27 mouse cellular contexts compared by ENCODE assay signal in genomic region chr11:109922236-109922635, GRCm38 (mm10).
A peak's percentile ranks its signal among the peaks of the same experiment; 100 is the strongest.
DNase-seq lines count a peak whose midpoint lies in the region; ATAC-seq and TF ChIP-seq lines count a peak whose summit lies in the region.
"Had no signal": no experiment of that assay in that cellular context is flagged by ENCODE, and none has a peak within 500 bp of the region (broad histone marks: within the 10 kb centered on the region; RNA-seq: fewer than 3 reads in every experiment).

No protein-coding gene starts in this region.

- H3K4me1 ChIP-seq in embryonic facial prominence, embryonic 14.5 days (ENCODE audit: control insufficient read depth, insufficient read depth, low read length), result 0 out of 2 replicates have a peak, but pooled peaks cover 6% of the 10 kb centered on the region
- H3K4me1 ChIP-seq in embryonic facial prominence, embryonic 10.5 days, result no peaks in the 10 kb centered on the region
- H3K4me1 ChIP-seq in heart, embryonic 11.5 days (ENCODE audit: control insufficient read depth, insufficient read depth, low read length), result no peaks in the 10 kb centered on the region
- 0 out of 2 replicates have a peak, but pooled peaks cover 3% of the 10 kb centered on the region for H3K4me1 ChIP-seq in limb, embryonic 14.5 days (ENCODE audit: control insufficient read depth, insufficient read depth, low read length)
- H3K4me1 ChIP-seq in limb, embryonic 10.5 days, result no peaks in the 10 kb centered on the region
- H3K4me1 ChIP-seq: embryonic facial prominence, embryonic 15.5 days; hindbrain, embryonic 10.5 days; hindbrain, embryonic 13.5 days; intestine, embryonic 15.5 days had no signal

- TF ChIP-seq POLR2A in limb, embryonic 14.5 days (IDR thresholded peaks at IDR 0.05; ENCODE audit: borderline replicate concordance, extremely low read depth, insufficient read depth, insufficient read length), result no peak

- no peak for ATAC-seq in embryonic facial prominence, embryonic 14.5 days (ENCODE audit: low read depth)
- ATAC-seq in heart, embryonic 11.5 days (replicated peaks; ENCODE audit: insufficient number of reproducible peaks, low FRiP score, low TSS enrichment), result no peak
- no peak for ATAC-seq in limb, embryonic 14.5 days (ENCODE audit: low FRiP score, low read depth)
- ATAC-seq: activated CD4-positive, CD25-positive, alpha-beta regulatory T cell, adult 4 months; forebrain, embryonic 14.5 days; forebrain, postnatal 0 days; hindbrain, embryonic 16.5 days; intestine, embryonic 15.5 days had no signal

- H3K4me3 ChIP-seq in embryonic facial prominence, embryonic 14.5 days (ENCODE audit: low read depth, low read length), result no peak overlapping the region
- H3K4me3 ChIP-seq in embryonic facial prominence, embryonic 10.5 days, result no peak overlapping the region
- no peak overlapping the region for H3K4me3 ChIP-seq in heart, embryonic 11.5 days (ENCODE audit: low read depth, low read length)
- no peak overlapping the region for H3K4me3 ChIP-seq in limb, embryonic 14.5 days (replicated peaks; ENCODE audit: low read length)
- no peak overlapping the region for H3K4me3 ChIP-seq in limb, embryonic 10.5 days
- H3K4me3 ChIP-seq: embryonic facial prominence, embryonic 15.5 days; heart, embryonic 13.5 days; hindbrain, embryonic 10.5 days; hindbrain, embryonic 13.5 days; intestine, embryonic 15.5 days had no signal

- WGBS in embryonic facial prominence, embryonic 14.5 days, result 69% methylated on average over 3 of the region's 3 CpGs
- WGBS in embryonic facial prominence, embryonic 10.5 days, result 91% methylated on average over 3 of the region's 3 CpGs
- 75% methylated on average over 3 of the region's 3 CpGs for WGBS in heart, embryonic 11.5 days (ENCODE audit: insufficient replicate concordance)
- WGBS in limb, embryonic 14.5 days, result 76% methylated on average over 3 of the region's 3 CpGs
- WGBS in limb, embryonic 10.5 days, result 91% methylated on average over 3 of the region's 3 CpGs

- no peaks in the 10 kb centered on the region for H3K27me3 ChIP-seq in embryonic facial prominence, embryonic 14.5 days (replicated peaks; ENCODE audit: control insufficient read depth, insufficient read depth, low read length)
- no peaks in the 10 kb centered on the region for H3K27me3 ChIP-seq in embryonic facial prominence, embryonic 10.5 days (replicated peaks; ENCODE audit: low read depth, poor library complexity, severe bottlenecking)
- no peaks in the 10 kb centered on the region for H3K27me3 ChIP-seq in heart, embryonic 11.5 days (ENCODE audit: control insufficient read depth, insufficient read depth, low read length)
- no peaks in the 10 kb centered on the region for H3K27me3 ChIP-seq in limb, embryonic 14.5 days (ENCODE audit: control insufficient read depth, insufficient read depth, low read length)
- no peaks in the 10 kb centered on the region for H3K27me3 ChIP-seq in limb, embryonic 10.5 days (ENCODE audit: low read depth, poor library complexity, severe bottlenecking)
- H3K27me3 ChIP-seq: embryonic facial prominence, embryonic 15.5 days; heart, embryonic 13.5 days; hindbrain, embryonic 13.5 days; intestine, embryonic 15.5 days had no signal

- peak; percentile 30 for DNase-seq in embryonic facial prominence, embryonic 14.5 days (ENCODE audit: low spot score)
- no peak for DNase-seq in embryonic facial prominence, embryonic 10.5 days (ENCODE audit: low spot score)
- peak; percentile 93 for DNase-seq in heart, adult 11 months
- DNase-seq in heart, postnatal 4 days, result no peak
- peak; percentile 42 for DNase-seq in heart, adult 8-10 months (ENCODE audit: low spot score)
- DNase-seq in limb, embryonic 14.5 days (ENCODE audit: low spot score), result peak; percentile 35
- no peak for DNase-seq in limb, embryonic 10.5 days (ENCODE audit: low spot score)
- DNase-seq: adrenal gland, adult 8-10 months; adrenal gland, postnatal 25 days; cerebellum, adult 11-12 months; cerebellum, adult 8-10 months; cerebellum, postnatal 10 days; cerebellum, postnatal 36 days; embryo, embryonic 11 days; forebrain, postnatal 0 days; gastrocnemius, postnatal 14 days; kidney, adult 11 months; kidney, adult 8-10 months had no signal

- H3K36me3 ChIP-seq in embryonic facial prominence, embryonic 14.5 days (ENCODE audit: control insufficient read depth, insufficient read depth, low read length), result no peaks in the 10 kb centered on the region
- no peaks in the 10 kb centered on the region for H3K36me3 ChIP-seq in embryonic facial prominence, embryonic 10.5 days (replicated peaks)
- no peaks in the 10 kb centered on the region for H3K36me3 ChIP-seq in heart, embryonic 11.5 days (ENCODE audit: control insufficient read depth, insufficient read depth, low read length)
- no peaks in the 10 kb centered on the region for H3K36me3 ChIP-seq in limb, embryonic 14.5 days (ENCODE audit: control insufficient read depth, insufficient read depth, low read length)
- H3K36me3 ChIP-seq in limb, embryonic 10.5 days, result no peaks in the 10 kb centered on the region
- H3K36me3 ChIP-seq: embryonic facial prominence, embryonic 15.5 days; heart, embryonic 13.5 days; hindbrain, embryonic 10.5 days; hindbrain, embryonic 13.5 days; intestine, embryonic 15.5 days had no signal

- no peaks in the 10 kb centered on the region for H3K9me3 ChIP-seq in embryonic facial prominence, embryonic 14.5 days (ENCODE audit: control insufficient read depth, low read length)
- no peaks in the 10 kb centered on the region for H3K9me3 ChIP-seq in embryonic facial prominence, embryonic 10.5 days
- H3K9me3 ChIP-seq in heart, embryonic 11.5 days (replicated peaks; ENCODE audit: control insufficient read depth, low read length), result no peaks in the 10 kb centered on the region
- no peaks in the 10 kb centered on the region for H3K9me3 ChIP-seq in limb, embryonic 14.5 days (ENCODE audit: control insufficient read depth, low read length)
- no peaks in the 10 kb centered on the region for H3K9me3 ChIP-seq in limb, embryonic 10.5 days (replicated peaks)
- H3K9me3 ChIP-seq: embryonic facial prominence, embryonic 15.5 days; heart, embryonic 13.5 days; hindbrain, embryonic 10.5 days; hindbrain, embryonic 13.5 days; intestine, embryonic 15.5 days had no signal

- no peak overlapping the region for H3K4me2 ChIP-seq in embryonic facial prominence, embryonic 14.5 days (ENCODE audit: low read depth, low read length)
- H3K4me2 ChIP-seq in heart, embryonic 11.5 days, result no peak overlapping the region
- H3K4me2 ChIP-seq in limb, embryonic 14.5 days (replicated peaks; ENCODE audit: low read depth, low read length, severe bottlenecking), result no peak overlapping the region
- H3K4me2 ChIP-seq: embryonic facial prominence, embryonic 15.5 days; heart, embryonic 13.5 days; hindbrain, embryonic 13.5 days; intestine, embryonic 15.5 days had no signal

- H3K9ac ChIP-seq in embryonic facial prominence, embryonic 14.5 days (ENCODE audit: low read depth, low read length), result no peak overlapping the region
- H3K9ac ChIP-seq in heart, embryonic 11.5 days (ENCODE audit: low read depth, low read length), result no peak overlapping the region
- H3K9ac ChIP-seq in limb, embryonic 14.5 days (ENCODE audit: low read depth, low read length, severe bottlenecking), result no peak overlapping the region
- H3K9ac ChIP-seq: embryonic facial prominence, embryonic 15.5 days; forebrain, postnatal 0 days; heart, embryonic 13.5 days; hindbrain, embryonic 13.5 days; intestine, embryonic 15.5 days had no signal

- H3K27ac ChIP-seq in embryonic facial prominence, embryonic 14.5 days (replicated peaks; ENCODE audit: low read depth, low read length), result no peak overlapping the region
- H3K27ac ChIP-seq in embryonic facial prominence, embryonic 10.5 days (replicated peaks), result no peak overlapping the region
- no peak overlapping the region for H3K27ac ChIP-seq in heart, embryonic 11.5 days (ENCODE audit: low read depth, low read length)
- H3K27ac ChIP-seq in limb, embryonic 14.5 days (replicated peaks; ENCODE audit: low read depth, low read length), result no peak overlapping the region
- no peak overlapping the region for H3K27ac ChIP-seq in limb, embryonic 10.5 days
- H3K27ac ChIP-seq: embryonic facial prominence, embryonic 15.5 days; heart, embryonic 13.5 days; hindbrain, embryonic 10.5 days; hindbrain, embryonic 13.5 days; intestine, embryonic 15.5 days had no signal

Comparison
In these comparisons a context has a peak if more than half of its experiments do, and no peak if none do; other contexts are left out.
1. DNase-seq: peak in embryonic facial prominence, embryonic 14.5 days (single experiment), heart, adult 11 months (single experiment), heart, adult 8-10 months (single experiment) and limb, embryonic 14.5 days (single experiment); none in embryonic facial prominence, embryonic 10.5 days (single experiment), heart, postnatal 4 days (single experiment) and limb, embryonic 10.5 days (single experiment).